Mouse (Mus musculus) B cell, adult 62 days (primary cell): ENCODE results near the gene Arhgef28. TPM values are rescaled to one million over a fixed set of nuclear protein-coding genes. Genes with fewer than 3 reads are reported as not detected.

Experiments
- total RNA-seq: library from RNA; stranded (reverse); gene quantifications from 4 replicates; pipeline ENCODE4 v1.2.4, GENCODE M21; 2023

Arhgef28 gene
- not detected in 4 replicates for total RNA-seq

DNA sequence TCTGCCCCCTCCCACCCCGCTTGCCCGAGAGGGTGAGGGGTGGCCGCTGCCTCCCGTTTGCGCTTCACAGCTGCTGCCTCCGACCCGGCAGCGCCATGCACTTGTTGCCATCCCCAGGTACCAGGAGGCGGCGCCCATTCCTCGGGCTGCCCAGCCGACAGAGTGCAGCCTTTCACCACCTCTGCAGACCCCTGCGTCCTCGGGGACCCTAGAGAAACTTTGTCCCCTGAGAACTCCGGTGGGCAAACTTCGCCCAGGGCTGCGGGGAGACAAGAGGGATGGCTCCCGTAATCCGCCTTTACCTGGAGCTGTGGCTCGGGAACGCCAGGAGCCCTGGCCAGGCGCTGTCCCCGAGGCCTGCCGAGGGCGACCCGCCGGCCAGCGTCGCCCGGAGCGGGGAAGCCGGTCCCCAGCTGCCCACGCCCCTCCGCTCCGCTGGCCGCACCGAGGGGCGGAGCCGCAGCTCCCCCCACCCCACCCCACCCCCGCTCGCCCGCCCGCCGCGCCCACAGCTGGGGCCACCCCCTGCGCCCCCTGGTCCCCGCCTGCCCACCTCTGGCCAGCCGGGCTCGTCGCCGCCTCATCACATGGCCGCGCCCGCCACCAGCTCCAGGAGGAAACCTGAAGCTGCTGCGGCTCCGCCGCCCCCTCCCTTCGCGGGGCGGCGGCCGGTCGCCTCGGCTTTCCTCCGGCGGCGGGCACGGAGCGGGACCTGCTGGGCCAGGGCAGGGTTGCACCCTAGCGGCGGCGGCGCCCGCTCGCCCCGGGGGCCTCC, at the start of gene Arhgef28:
Gene Arhgef28 (minus strand): TSS at position 669 of the 775 bp plus-strand sequence.

Other genes starting within 250 kb of the Arhgef28 start
- 67.3 to 73.3 TPM (median 71.0 TPM) in 4 replicates for gene Utp15, start 56.6 kb upstream of the Arhgef28 start, total RNA-seq
- 29.4 to 37.4 TPM (median 32.5 TPM) in 4 replicates for gene Ankra2, start 56.6 kb upstream of the Arhgef28 start, total RNA-seq
- not detected in 4 replicates for gene Gm21976, start 73.4 kb upstream of the Arhgef28 start, total RNA-seq
- 412 to 433 TPM (median 421 TPM) in 4 replicates for gene Btf3, start 110.6 kb upstream of the Arhgef28 start, total RNA-seq
- 0.24 to 0.35 TPM in 2 of 4 replicates, not detected in the others for gene Foxd1, start 147.8 kb upstream of the Arhgef28 start, total RNA-seq